Mouse (Mus musculus): ENCODE data around the gene Gm8020. TPM values are rescaled to one million over a fixed set of nuclear protein-coding genes. Genes with fewer than 3 reads are reported as not detected.
"Not testable (repeated sequence)": the region's sequence is repeated elsewhere in the genome, so short reads cannot be mapped to it uniquely, and the experiment has no call there.

Gm8020 gene
- not detected in 2 replicates for polyA plus RNA-seq (2012; ENCODE audit: insufficient read depth, insufficient read length, missing spikeins)

DNA sequence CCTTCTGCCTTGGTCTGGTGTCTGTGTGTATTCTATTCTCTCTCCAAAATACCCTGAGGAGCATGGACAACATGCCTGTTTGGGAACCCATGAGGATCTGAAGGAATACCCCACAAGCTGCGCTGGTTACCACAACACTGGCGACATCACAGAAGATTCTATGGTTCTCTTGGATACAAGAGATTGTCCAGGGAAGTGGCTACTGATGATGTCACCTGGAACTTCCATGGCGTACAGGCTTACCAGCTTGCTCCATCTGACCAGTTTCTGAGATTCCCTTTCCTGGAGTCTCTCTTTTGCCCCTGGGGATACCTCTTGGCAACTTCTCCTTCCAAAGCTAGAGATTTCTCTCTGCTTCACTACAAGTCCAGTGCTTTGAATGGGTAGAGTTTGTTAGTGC lies at the start of gene Gm8020:
Gene Gm8020 (minus strand): TSS at position 101 of the 400 bp plus-strand sequence.
- H3K4me3 ChIP-seq (ENCODE audit: insufficient read depth, low read depth, low read length); H3K4me1 ChIP-seq (ENCODE audit: control insufficient read depth, insufficient read depth, insufficient read length, low read length); H3K27ac ChIP-seq (replicated peaks; ENCODE audit: low read depth, low read length): not testable (repeated sequence)

DNA sequence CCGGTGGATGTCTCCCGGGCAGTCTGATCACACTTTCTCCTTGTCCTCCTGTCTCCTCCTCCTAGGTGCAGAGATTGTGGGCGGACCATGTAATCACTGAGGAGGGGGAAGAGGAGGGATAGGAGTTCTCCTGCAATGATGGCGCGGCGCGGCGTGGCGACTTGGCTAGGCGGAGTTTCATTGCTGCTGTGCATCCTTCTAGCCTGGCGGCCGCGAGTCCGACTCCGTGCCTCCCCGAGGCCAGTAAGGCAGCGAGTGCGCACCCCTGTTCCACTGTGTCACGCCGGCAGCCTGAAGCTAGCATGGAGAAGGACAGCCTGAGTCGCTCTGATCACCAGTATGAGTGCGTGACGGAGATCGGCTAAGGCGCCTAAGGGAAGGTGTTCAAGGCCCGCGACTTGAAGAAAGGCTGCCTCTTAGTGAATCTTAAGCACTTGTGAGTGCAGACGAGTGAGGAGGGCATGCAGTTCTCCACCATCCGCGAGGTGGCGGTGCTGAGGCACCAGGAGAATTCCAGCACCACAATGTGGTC lies 41.1 kb upstream of the Gm8020 start:
- not testable (repeated sequence) for H3K27ac ChIP-seq (replicated peaks; ENCODE audit: low read depth, low read length); H3K4me1 ChIP-seq (ENCODE audit: control insufficient read depth, insufficient read depth, insufficient read length, low read length); H3K4me3 ChIP-seq (ENCODE audit: insufficient read depth, low read depth, low read length)

DNA sequence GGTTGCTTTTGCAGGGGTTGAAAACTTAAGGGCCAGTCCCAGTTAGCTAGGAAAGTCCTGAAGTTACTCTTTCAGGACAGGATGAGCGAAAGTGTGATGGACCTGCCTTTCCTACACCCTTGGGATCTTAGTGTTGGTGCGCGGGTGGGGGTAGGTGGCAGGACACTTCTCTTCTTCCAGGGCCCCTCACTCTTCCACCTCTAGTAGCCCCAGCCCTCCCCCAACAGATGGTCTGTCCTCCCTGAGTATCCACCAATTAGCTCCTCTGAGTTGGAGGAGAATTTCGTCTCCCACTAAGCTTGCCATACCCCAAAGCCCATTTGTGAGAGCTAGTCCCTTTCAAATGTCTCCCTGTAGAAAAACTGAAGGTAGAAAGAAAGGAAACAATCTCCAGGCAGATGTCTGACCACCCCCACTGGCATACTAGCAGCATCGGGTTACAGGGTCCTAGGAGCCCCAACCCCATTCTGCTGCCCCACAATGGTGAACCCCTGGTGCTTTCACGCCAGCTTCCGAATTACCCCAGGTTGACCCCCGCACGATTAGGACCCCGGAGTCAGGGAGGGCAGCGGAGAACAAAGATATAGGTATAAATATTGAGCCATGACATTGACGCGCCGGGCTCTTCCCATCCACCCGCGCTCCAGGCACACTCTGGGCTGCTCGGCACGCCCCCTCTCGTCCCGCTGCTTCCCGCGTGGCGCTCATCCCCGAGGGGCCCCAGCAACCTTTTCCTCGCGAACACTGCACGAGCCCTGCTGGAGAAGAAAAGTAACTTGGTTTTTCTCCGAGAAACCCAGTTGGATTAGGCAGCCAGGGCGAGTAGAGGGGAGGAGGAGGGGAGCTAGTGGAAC lies 40.4 kb upstream of the Gm8020 start:
- H3K4me3 ChIP-seq (ENCODE audit: insufficient read depth, low read depth, low read length); H3K27ac ChIP-seq (replicated peaks; ENCODE audit: low read depth, low read length); H3K4me1 ChIP-seq (ENCODE audit: control insufficient read depth, insufficient read depth, insufficient read length, low read length): not testable (repeated sequence)

DNA sequence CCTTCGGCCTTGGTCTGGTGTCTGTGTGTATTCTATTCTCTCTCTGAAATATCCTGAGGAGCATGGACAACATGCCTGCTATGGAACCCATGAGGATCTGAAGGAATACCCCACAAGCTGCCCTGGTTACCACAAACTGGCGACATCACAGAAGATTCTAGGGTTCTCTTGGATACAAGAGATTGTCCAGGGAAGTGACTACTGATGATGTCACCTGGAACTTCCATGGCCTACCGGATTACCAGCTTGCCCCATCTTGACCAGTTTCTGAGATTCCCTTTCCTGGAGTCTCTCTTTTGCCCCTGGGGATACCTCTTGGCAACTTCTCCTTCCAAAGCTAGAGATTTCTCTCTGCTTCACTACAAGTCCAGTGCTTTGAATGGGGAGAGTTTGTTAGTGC lies 22.0 kb upstream of the Gm8020 start, which contains the start of gene Gm8024:
Gene Gm8024 (minus strand): TSS at position 101 of the 400 bp plus-strand sequence.
- not testable (repeated sequence) for H3K4me3 ChIP-seq (ENCODE audit: insufficient read depth, low read depth, low read length); H3K4me1 ChIP-seq (ENCODE audit: control insufficient read depth, insufficient read depth, insufficient read length, low read length); H3K27ac ChIP-seq (replicated peaks; ENCODE audit: low read depth, low read length)

DNA sequence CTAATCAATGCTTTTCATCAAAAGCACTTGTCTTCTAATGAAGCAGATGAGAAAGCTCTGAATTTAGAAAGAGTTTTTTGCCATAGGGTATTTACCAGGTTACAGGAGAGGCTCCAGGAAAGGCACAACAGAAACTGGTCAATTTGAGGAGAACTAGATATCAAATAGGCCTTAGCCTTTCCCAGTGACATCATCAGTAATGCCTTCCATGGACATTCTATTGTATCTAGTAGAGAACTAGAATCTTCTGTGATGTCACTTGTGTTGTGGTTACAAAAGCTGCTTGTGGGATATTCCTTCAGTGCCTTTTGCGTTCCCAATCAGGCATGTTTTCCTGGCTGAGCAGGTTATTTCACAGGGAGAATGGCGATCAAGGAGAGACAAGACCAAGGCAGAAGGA lies 38.6 kb downstream of the Gm8020 start, which contains the start of gene Gm8011:
Gene Gm8011 (plus strand): TSS at position 301 of the 400 bp plus-strand sequence.
- H3K4me3 ChIP-seq (ENCODE audit: insufficient read depth, low read depth, low read length); H3K27ac ChIP-seq (replicated peaks; ENCODE audit: low read depth, low read length); H3K4me1 ChIP-seq (ENCODE audit: control insufficient read depth, insufficient read depth, insufficient read length, low read length): not testable (repeated sequence)

Other genes with a start within 250 kb of the Gm8020 start
- not detected in 2 replicates for gene Gm17026, start 242.3 kb downstream of the Gm8020 start, polyA plus RNA-seq (2012; ENCODE audit: insufficient read depth, insufficient read length, missing spikeins)
- not detected in 2 replicates for gene Gm9611, start 205.0 kb downstream of the Gm8020 start, polyA plus RNA-seq (2012; ENCODE audit: insufficient read depth, insufficient read length, missing spikeins)
- gene Gm7995, start 192.1 kb downstream of the Gm8020 start, polyA plus RNA-seq (2012; ENCODE audit: insufficient read depth, insufficient read length, missing spikeins) = not detected in 2 replicates
- not detected in 2 replicates for gene Gm8005, start 62.7 kb downstream of the Gm8020 start, polyA plus RNA-seq (2012; ENCODE audit: insufficient read depth, insufficient read length, missing spikeins)
- gene Gm8011, start 38.5 kb downstream of the Gm8020 start, polyA plus RNA-seq (2012; ENCODE audit: insufficient read depth, insufficient read length, missing spikeins) = not detected in 2 replicates
- not detected in 2 replicates for gene Gm8024, start 21.9 kb upstream of the Gm8020 start, polyA plus RNA-seq (2012; ENCODE audit: insufficient read depth, insufficient read length, missing spikeins)
- gene Gm17124, start 97.5 kb upstream of the Gm8020 start, polyA plus RNA-seq (2012; ENCODE audit: insufficient read depth, insufficient read length, missing spikeins) = not detected in 2 replicates
- not detected in 2 replicates for gene Gm3633, start 139.6 kb upstream of the Gm8020 start, polyA plus RNA-seq (2012; ENCODE audit: insufficient read depth, insufficient read length, missing spikeins)
- not detected in 2 replicates for gene Gm10378, start 153.6 kb upstream of the Gm8020 start, polyA plus RNA-seq (2012; ENCODE audit: insufficient read depth, insufficient read length, missing spikeins)